Mouse (Mus musculus): ENCODE results near the gene Cacng7.
"Not testable (repeated sequence)": the region's sequence is repeated elsewhere in the genome, so short reads cannot be mapped to it uniquely, and the experiment has no call there.

Cacng7 gene

GRCm38 (mm10) chr7:3389444-3390412 is 57.0 kb downstream of the Cacng7 start:
- no peak for DNase-seq (ENCODE audit: low spot score in 2 of 2)

- no peak for DNase-seq (ENCODE audit: low spot score in 2 of 2)
Observed at GRCm38 (mm10) chr7:3390413-3391080, 57.8 kb downstream of the Cacng7 start, which contains the start of gene Cacng8. TSS of gene Cacng8 (plus strand) at chr7:3390683.

- no peak for DNase-seq (ENCODE audit: low spot score in 2 of 2)
Observed at GRCm38 (mm10) chr7:3391081-3391451, 58.3 kb downstream of the Cacng7 start.

GRCm38 (mm10) chr7:3391809-3392208 is 59.1 kb downstream of the Cacng7 start:
- no peak for DNase-seq (ENCODE audit: low spot score in 2 of 2)

GRCm38 (mm10) chr7:3397355-3397754 is 64.6 kb downstream of the Cacng7 start:
- no peak for DNase-seq (ENCODE audit: low spot score in 2 of 2)

GRCm38 (mm10) chr7:3397797-3398196 is 65.0 kb downstream of the Cacng7 start:
- no peak for DNase-seq (ENCODE audit: low spot score in 2 of 2)

GRCm38 (mm10) chr7:3398363-3398762 is 65.6 kb downstream of the Cacng7 start:
- DNase-seq (ENCODE audit: low spot score in 2 of 2): not testable (repeated sequence)

GRCm38 (mm10) chr7:3399937-3400336 is 67.2 kb downstream of the Cacng7 start:
- no peak for DNase-seq (ENCODE audit: low spot score in 2 of 2)

GRCm38 (mm10) chr7:3409729-3410520 is 77.2 kb downstream of the Cacng7 start:
- DNase-seq (ENCODE audit: low spot score in 2 of 2): peak in 1 of 2 experiments; percentile 24

- peak in 1 of 2 experiments; percentile 22 for DNase-seq (ENCODE audit: low spot score in 2 of 2)
Observed at GRCm38 (mm10) chr7:3411160-3411941, 78.6 kb downstream of the Cacng7 start.

- DNase-seq (ENCODE audit: low spot score in 2 of 2): peak in 1 of 2 experiments; percentile 11
Observed at GRCm38 (mm10) chr7:3412036-3412435, 79.3 kb downstream of the Cacng7 start.

GRCm38 (mm10) chr7:3414888-3415287 is 82.1 kb downstream of the Cacng7 start:
- no peak for DNase-seq (ENCODE audit: low spot score in 2 of 2)

- peak in 1 of 2 experiments; percentile 11 for DNase-seq (ENCODE audit: low spot score in 2 of 2)
Observed at GRCm38 (mm10) chr7:3415378-3415777, 82.6 kb downstream of the Cacng7 start.

Data from spleen, postnatal 36 days (tissue).